Mouse (Mus musculus) central nervous system, embryonic 18 days (tissue): ENCODE results near the gene Tbcb. TPM values are rescaled to one million over a fixed set of nuclear protein-coding genes. Genes with fewer than 3 reads are reported as not detected.

ENCODE experiments used
- polyA plus RNA-seq: library from polyadenylated mRNA; depleted of rRNA; stranded (reverse); fragments of >200 nt; gene quantifications from 2 replicates; pipeline ENCODE4 v1.2.3, GENCODE M21; 2012; rRNA removed

The Tbcb gene
- 204 and 220 TPM in 2 replicates for polyA plus RNA-seq

DNA sequence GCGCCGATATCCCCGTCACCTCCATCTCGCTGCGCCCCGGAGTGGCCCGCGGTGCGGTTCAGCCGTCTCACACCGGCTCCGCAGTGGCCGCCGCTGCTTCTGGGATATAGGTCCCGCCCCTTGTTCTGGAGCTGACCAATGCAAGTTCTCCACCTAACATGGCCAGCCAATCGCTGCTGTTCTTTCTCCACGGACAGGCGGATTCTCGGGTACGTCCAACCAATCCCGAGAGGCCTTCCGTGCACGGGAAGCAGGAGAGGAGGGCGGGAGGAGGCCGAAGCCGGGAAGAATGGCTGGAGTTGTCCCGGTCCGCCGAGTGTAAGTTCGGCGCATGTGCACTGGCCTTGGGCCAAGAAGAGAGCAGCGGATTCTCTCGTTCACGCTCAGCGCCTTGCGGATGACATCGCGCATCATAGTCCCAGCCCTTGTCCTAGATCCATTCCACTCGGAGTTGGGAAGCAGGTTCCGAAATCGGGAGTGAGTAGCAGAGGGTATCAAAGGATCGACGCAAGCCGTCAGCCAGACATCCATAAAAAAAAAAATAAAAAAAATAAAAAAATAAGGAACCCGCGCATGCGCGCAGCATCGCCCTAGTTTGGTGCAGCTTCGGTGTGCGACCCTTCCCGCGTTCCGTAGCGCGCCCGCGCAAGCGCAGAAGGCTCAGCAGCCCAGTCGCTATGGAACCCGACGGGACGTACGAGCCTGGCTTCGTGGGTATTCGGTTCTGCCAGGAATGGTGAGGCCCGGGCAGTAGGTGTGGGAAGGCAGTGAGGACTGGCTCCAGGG lies at the start of gene Tbcb, which contains the start of gene Polr2i:
TSS of gene Tbcb (minus strand) at position 604 of the 786 bp plus-strand sequence.
TSS of gene Polr2i (plus strand) at position 280 of the 786 bp plus-strand sequence.

DNA sequence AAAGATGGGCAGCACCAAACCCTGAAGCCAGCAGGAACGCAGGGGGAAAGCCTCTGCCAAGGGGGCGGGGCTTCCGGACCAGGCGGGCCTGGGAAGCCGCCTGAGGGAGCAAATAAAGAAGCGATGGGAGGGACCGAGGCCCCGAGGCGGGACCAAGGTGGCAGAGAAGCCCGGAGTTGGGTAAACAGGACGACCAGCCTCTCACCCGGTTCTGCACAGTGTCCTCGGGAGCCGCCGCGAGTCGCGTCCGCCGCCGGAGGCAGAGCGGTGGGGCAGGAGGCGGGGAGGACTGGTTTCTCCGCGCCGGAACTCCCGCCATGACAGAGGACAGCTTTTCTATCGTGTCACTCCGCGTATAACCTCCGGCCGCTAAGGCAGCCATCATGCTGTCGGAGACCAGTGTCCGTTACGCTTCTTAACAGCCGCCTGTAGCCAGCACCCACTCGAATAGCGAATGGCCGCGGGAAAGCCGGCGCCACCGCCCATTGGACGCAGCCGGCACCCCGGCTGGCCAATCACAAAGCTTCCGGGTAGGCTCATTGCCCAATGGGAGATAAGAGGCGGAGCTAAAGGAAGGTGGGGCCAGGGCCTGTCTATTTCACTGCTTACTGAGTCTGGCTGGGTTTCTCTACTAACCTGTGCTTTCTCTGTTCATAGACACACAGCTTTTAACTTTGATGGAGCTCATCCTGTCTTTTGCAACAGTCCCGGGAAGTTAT lies 48.0 kb upstream of the Tbcb start, which contains the start of the genes Thap8 and Wdr62:
TSS of gene Thap8 (plus strand) at position 144 of the 719 bp plus-strand sequence.
TSS of gene Wdr62 (minus strand) at position 469 of the 719 bp plus-strand sequence.

DNA sequence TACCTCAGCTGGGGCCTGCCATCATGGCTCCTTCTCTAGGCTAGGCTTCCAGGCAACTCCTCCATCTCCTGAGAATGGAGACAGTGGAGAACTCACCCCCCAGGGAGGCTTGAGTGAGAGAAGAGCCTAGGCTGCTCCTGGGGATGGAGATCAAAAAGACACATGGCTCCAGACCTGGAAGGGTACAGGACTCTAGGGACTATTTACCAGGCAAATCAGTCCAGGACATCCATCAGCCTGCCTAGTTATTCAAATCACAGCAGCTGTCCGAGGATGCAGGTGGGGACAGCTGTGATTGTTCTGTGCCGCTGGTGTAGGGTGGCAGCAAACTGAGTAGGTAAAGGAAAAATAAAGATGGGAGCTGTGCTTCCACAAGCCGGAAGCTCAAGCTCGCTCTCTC lies 3.6 kb upstream of the Tbcb start, which contains the start of gene Ovol3:
TSS of gene Ovol3 (minus strand) at position 101 of the 400 bp plus-strand sequence.

DNA sequence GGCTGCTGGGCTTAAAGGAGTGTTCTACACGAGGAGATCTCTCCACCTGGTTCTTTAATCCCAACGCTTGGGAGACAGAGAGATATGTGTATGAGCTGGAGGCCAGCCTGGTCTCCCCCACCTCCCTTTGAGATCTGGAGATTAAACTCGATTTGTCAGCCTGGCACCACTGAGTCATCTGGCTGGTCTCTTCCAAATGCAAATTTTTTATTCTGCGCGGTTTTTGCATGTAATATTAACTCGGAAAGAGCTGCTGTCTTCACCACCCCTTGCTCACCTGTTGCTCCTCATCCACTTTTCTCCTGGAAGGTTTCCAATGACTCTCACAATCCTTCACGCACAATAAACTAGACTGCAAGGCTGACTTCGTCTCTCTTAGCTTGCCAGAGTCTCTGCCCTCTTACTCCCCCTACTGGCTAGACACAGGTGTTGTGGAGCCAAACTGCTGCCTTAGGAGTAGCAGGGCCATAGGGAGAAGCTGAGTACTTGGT lies 33.5 kb downstream of the Tbcb start, which contains the start of gene Capns1:
TSS of gene Capns1 (minus strand) at position 331 of the 491 bp plus-strand sequence.

GRCm38 (mm10) chr7:30183879-30184289 lies 48.2 kb downstream of the Tbcb start, which contains the start of gene Cox7a1:
TSS of gene Cox7a1 (plus strand) at chr7:30184144.

Other genes starting within 250 kb of the Tbcb start
- 4.2 and 5.2 TPM in 2 replicates for gene Zfp568, start 248.3 kb downstream of the Tbcb start, polyA plus RNA-seq
- 13.6 and 14.4 TPM in 2 replicates for gene Zfp14, start 180.9 kb downstream of the Tbcb start, polyA plus RNA-seq
- gene Zfp82, start 159.4 kb downstream of the Tbcb start, polyA plus RNA-seq, result 5.2 and 5.8 TPM in 2 replicates
- gene Gm26920, start 141.9 kb downstream of the Tbcb start, polyA plus RNA-seq, result 0.21 and 0.54 TPM in 2 replicates
- gene Zfp566, start 141.7 kb downstream of the Tbcb start, polyA plus RNA-seq, result 11.0 and 11.6 TPM in 2 replicates
- gene Zfp260, start 137.5 kb downstream of the Tbcb start, polyA plus RNA-seq, result 41.1 and 42.5 TPM in 2 replicates
- 11.5 and 11.7 TPM in 2 replicates for gene Zfp382, start 110.3 kb downstream of the Tbcb start, polyA plus RNA-seq
- gene Zfp146, start 62.5 kb downstream of the Tbcb start, polyA plus RNA-seq, result 66.7 and 71.2 TPM in 2 replicates
- 2.9 and 6.4 TPM in 2 replicates for gene Cox7a1, start 48.1 kb downstream of the Tbcb start, polyA plus RNA-seq
- gene Capns1, start 33.5 kb downstream of the Tbcb start, polyA plus RNA-seq, result 238 and 244 TPM in 2 replicates
- gene Polr2i, start 324 bp downstream of the Tbcb start, polyA plus RNA-seq, result 286 TPM in 2 replicates
- 0.08 and 0.16 TPM in 2 replicates for gene Ovol3, start 3.5 kb upstream of the Tbcb start, polyA plus RNA-seq
- gene Thap8, start 47.8 kb upstream of the Tbcb start, polyA plus RNA-seq, result 0.16 and 0.28 TPM in 2 replicates
- gene Wdr62, start 48.1 kb upstream of the Tbcb start, polyA plus RNA-seq, result 8.5 and 9.6 TPM in 2 replicates
- 222 and 254 TPM in 2 replicates for gene Clip3, start 59.5 kb upstream of the Tbcb start, polyA plus RNA-seq
- 121 TPM in 2 replicates for gene Alkbh6, start 76.4 kb upstream of the Tbcb start, polyA plus RNA-seq
- 21.0 and 25.5 TPM in 2 replicates for gene Syne4, start 82.5 kb upstream of the Tbcb start, polyA plus RNA-seq
- gene E130208F15Rik, start 89.5 kb upstream of the Tbcb start, polyA plus RNA-seq, result 0.36 and 0.45 TPM in 2 replicates
- gene Sdhaf1, start 91.6 kb upstream of the Tbcb start, polyA plus RNA-seq, result 15.9 and 17.6 TPM in 2 replicates
- gene Lrfn3, start 130.5 kb upstream of the Tbcb start, polyA plus RNA-seq, result 21.8 and 27.0 TPM in 2 replicates
- 20.3 and 25.9 TPM in 2 replicates for gene Tyrobp, start 181.5 kb upstream of the Tbcb start, polyA plus RNA-seq
- 0.96 TPM in 1 of 2 replicates, not detected in the other for gene Hcst, start 187.6 kb upstream of the Tbcb start, polyA plus RNA-seq
- gene Nfkbid, start 189.5 kb upstream of the Tbcb start, polyA plus RNA-seq, result 3.8 and 3.9 TPM in 2 replicates
- gene Aplp1, start 213.3 kb upstream of the Tbcb start, polyA plus RNA-seq, result 647 and 667 TPM in 2 replicates
- gene Kirrel2, start 225.4 kb upstream of the Tbcb start, polyA plus RNA-seq, result 0.17 and 0.40 TPM in 2 replicates
- 0.18 and 0.56 TPM in 2 replicates for gene Nphs1, start 226.0 kb upstream of the Tbcb start, polyA plus RNA-seq